Comparison of ENCODE assay signal across 9 mouse cellular contexts in the genomic region with DNA sequence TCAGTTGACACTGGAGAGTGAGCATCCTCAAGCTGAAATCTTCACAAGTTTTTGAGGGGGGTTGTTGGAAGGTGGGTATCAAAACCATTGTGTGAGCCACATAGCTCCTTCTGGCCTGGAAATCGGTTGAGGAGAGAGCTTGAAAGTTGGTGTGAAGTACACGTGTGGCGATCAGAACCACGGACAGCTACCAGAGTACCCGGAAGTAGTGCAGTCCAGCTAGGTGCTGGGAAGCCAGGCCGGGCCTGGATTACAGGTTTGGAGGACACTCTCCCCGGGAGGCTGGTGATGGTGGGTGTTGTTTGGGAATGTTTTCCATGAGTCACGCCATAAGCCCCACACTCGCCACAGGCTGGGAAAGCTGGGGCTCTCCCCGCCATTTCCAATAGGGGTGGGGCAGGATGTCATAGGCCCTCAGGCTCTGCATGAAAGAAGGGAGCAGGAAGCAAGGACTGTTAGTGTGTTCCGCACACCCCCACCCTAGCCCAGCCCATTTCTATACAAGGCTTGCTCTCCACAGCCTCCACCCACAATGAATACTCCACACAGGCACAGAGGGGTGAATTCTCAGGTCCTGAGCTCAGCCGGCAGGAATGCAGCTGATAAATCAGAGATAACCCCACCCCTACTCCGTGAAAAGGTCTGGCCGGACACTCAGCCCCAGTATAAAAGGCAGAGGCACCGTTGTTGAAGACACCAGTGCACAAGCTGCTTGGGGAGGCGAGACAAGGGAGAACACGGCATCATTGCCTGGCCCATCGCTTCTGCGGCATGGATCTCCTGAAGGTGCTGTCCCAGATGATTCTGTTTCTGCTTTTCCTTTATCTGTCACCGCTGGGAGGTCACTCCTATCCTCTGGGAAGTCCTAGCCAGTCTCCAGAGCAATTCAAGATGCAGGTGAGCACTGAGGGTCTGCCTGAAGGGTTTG. TPM values are rescaled to one million over a fixed set of nuclear protein-coding genes. Genes with fewer than 3 reads are reported as not detected.
A peak's percentile ranks its signal among the peaks of the same experiment; 100 is the strongest.
DNase-seq lines count a peak whose midpoint lies in the region; ATAC-seq and TF ChIP-seq lines count a peak whose summit lies in the region.
"Had no signal": no experiment of that assay in that cellular context is flagged by ENCODE, and none has a peak within 500 bp of the region (broad histone marks: within the 10 kb centered on the region; RNA-seq: fewer than 3 reads in every experiment).

Gene Nppb (plus strand): TSS at position 584 of the 928 bp plus-strand sequence.

- TF ChIP-seq POLR2A in CH12.LX (IDR thresholded peaks at IDR 0.05; ENCODE audit: low read depth, low read length), result no peak

- ATAC-seq in heart, embryonic 11.5 days (replicated peaks; ENCODE audit: insufficient number of reproducible peaks, low FRiP score, low TSS enrichment), result peak; percentile 73

- peaks cover 67% of the 10 kb centered on the region for H3K27me3 ChIP-seq in CH12.LX (replicated peaks)
- H3K27me3 ChIP-seq in heart, embryonic 11.5 days (ENCODE audit: control insufficient read depth, insufficient read depth, low read length), result peaks cover 10% of the 10 kb centered on the region
- H3K27me3 ChIP-seq in splenic B cell, adult 2 months (ENCODE audit: control insufficient read depth, insufficient read depth, low read length, poor library complexity, severe bottlenecking), result no peaks in the 10 kb centered on the region

- H3K4me2 ChIP-seq in CH12.LX (ENCODE audit: insufficient read depth, low read depth, poor library complexity, severe bottlenecking), result no peak within 1 kb of the TSS; the same call in 1 of the 2 replicates
- H3K4me2 ChIP-seq in heart, embryonic 11.5 days, result peak within 1 kb of the TSS; percentile 58

- H3K36me3 ChIP-seq in CH12.LX (replicated peaks in 1 of 2; ENCODE audit: control insufficient read depth in 1 of 2, insufficient read depth in 1 of 2, low read length in 1 of 2), result no peaks in the 10 kb centered on the region
- no peaks in the 10 kb centered on the region for H3K36me3 ChIP-seq in heart, embryonic 11.5 days (ENCODE audit: control insufficient read depth, insufficient read depth, low read length)
- H3K36me3 ChIP-seq in splenic B cell, adult 2 months (ENCODE audit: control insufficient read depth, insufficient read depth, low read length, poor library complexity, severe bottlenecking), result no peaks in the 10 kb centered on the region

- no peaks in the 10 kb centered on the region for H3K9me3 ChIP-seq in CH12.LX (replicated peaks; ENCODE audit: low read length)
- no peaks in the 10 kb centered on the region for H3K9me3 ChIP-seq in heart, embryonic 11.5 days (replicated peaks; ENCODE audit: control insufficient read depth, low read length)

- TF ChIP-seq EP300 in CH12.LX (IDR thresholded peaks at IDR 0.05; ENCODE audit: low read length), result no peak

- no peak for TF ChIP-seq RAD21 in CH12.LX (IDR thresholded peaks at IDR 0.05; ENCODE audit: low read depth, low read length)

- DNase-seq in CH12.LX (ENCODE audit: extremely low read depth) (peak; percentile 39), R1 (ENCODE audit: low read depth, low spot score) (peak; percentile 96)
- peak; percentile 83 to 86 for DNase-seq in kidney, postnatal 4 days
- DNase-seq in splenic B cell, adult 2 months (ENCODE audit: low read depth, low spot score), result peak; percentile 9
- DNase-seq in layer of hippocampus, adult 9-10 months (ENCODE audit: low spot score), result no peak
- no peak for DNase-seq in cerebellum, adult 11-12 months

- H3K4me3 ChIP-seq in CH12.LX (replicated peaks in 1 of 3; ENCODE audit: low read depth in 2 of 3, low read length in 2 of 3, poor library complexity in 1 of 3), result no peak within 1 kb of the TSS
- H3K4me3 ChIP-seq in heart, embryonic 11.5 days (ENCODE audit: low read depth, low read length), result peak within 1 kb of the TSS; percentile 44

- TF ChIP-seq CTCF in CH12.LX (conservative IDR thresholded peaks at IDR 0.05 in 1 of 2, IDR thresholded peaks at IDR 0.05 in 1 of 2; ENCODE audit: low read depth in 2 of 2, low read length in 2 of 2), result no peak

- peaks cover 6 to 16% of the 10 kb centered on the region in 2 experiments; a peak in 3 of 4 replicates for H3K4me1 ChIP-seq in CH12.LX (ENCODE audit: control insufficient read depth in 1 of 2, insufficient read depth in 2 of 2)
- peaks cover 6% of the 10 kb centered on the region for H3K4me1 ChIP-seq in heart, embryonic 11.5 days (ENCODE audit: control insufficient read depth, insufficient read depth, low read length)

- dilution Hi-C loops in CH12.LX (cut with MboI; ENCODE audit: extremely low pct_ligation_motif_present, extremely low pct_unique_long_range_greater_than_20kb, low sequenced_read_pairs), result no loop called here

- WGBS in heart, embryonic 11.5 days (ENCODE audit: insufficient replicate concordance), result 17% methylated on average over 20 of the region's 20 CpGs

- in situ Hi-C loops in CH12.LX (cut with MboI; ENCODE audit: low pct_ligation_motif_present, low pct_unique_long_range_greater_than_20kb, low sequenced_read_pairs), result no loop called here

- no peak within 1 kb of the TSS for H3K27ac ChIP-seq in CH12.LX (ENCODE audit: insufficient read depth, low read depth)
- peak within 1 kb of the TSS; percentile 89 for H3K27ac ChIP-seq in heart, embryonic 11.5 days (ENCODE audit: low read depth, low read length)

- H3K79me2 ChIP-seq in CH12.LX (replicated peaks; ENCODE audit: control insufficient read depth, extremely low read depth, insufficient read depth, poor library complexity, severe bottlenecking), result no peaks in the 10 kb centered on the region

- no peak within 1 kb of the TSS for H3K9ac ChIP-seq in CH12.LX (ENCODE audit: insufficient read depth, low read depth)
- peak within 1 kb of the TSS; percentile 74 for H3K9ac ChIP-seq in heart, embryonic 11.5 days (ENCODE audit: low read depth, low read length)

TF ChIP-seq in CH12.LX, 34 proteins besides CTCF, POLR2A, EP300 and RAD21:
- TF ChIP-seq KAT2A (IDR thresholded peaks at IDR 0.05; ENCODE audit: insufficient replicate concordance, low read length) (no peak), JUND (conservative IDR thresholded peaks at IDR 0.05; ENCODE audit: low read depth, low read length) (no peak), ELF1 (IDR thresholded peaks at IDR 0.05; ENCODE audit: low read depth, low read length) (peak; percentile 91), TCF12 (IDR thresholded peaks at IDR 0.05; ENCODE audit: low read depth, low read length) (no peak), ZMIZ1 (IDR thresholded peaks at IDR 0.05; ENCODE audit: low read depth, low read length) (no peak), MEF2A (IDR thresholded peaks at IDR 0.05; ENCODE audit: borderline replicate concordance, low read depth, low read length) (no peak), MAX (IDR thresholded peaks at IDR 0.05; ENCODE audit: low read length) (peak; percentile 70), MXI1 (IDR thresholded peaks at IDR 0.05; ENCODE audit: low read depth, low read length) (peak; percentile 98), PAX5 (IDR thresholded peaks at IDR 0.05; ENCODE audit: low read length) (no peak), SIN3A (IDR thresholded peaks at IDR 0.05; ENCODE audit: low read length) (peak; percentile 86)

RNA-seq across cellular contexts. Expression of gene Nppb, which starts in this region (rescaled TPM):
- total RNA-seq in CH12.LX (2012; rRNA removed), result not detected in 2 replicates
- total RNA-seq in CH12.LX (2014; rRNA removed), result not detected in 2 replicates
- not detected in 2 replicates for polyA plus RNA-seq in CH12.LX (2012; ENCODE audit: insufficient read length, low read depth)
- 305 and 336 TPM in 2 replicates for polyA plus RNA-seq in heart, embryonic 11.5 days (2014; fragmentation: Nextera tagmentation; extraction: Ambion mirVana)
- polyA plus RNA-seq: gonadal fat pad, adult 2 months; small intestine, adult 2 months had no signal

Comparison
In these comparisons a context has a peak if more than half of its experiments do, and no peak if none do; other contexts are left out.
1. RNA of gene Nppb (polyA plus RNA-seq): 305 to 336 TPM in heart, embryonic 11.5 days; not detected in CH12.LX; every median in the first group is over 100 times any median in the second.
2. Peak in DNase-seq in CH12.LX; RNA of the gene not detected or under 1 TPM.
3. DNase-seq: peak in R1 (single experiment), kidney, postnatal 4 days (2 of 2) and splenic B cell, adult 2 months (single experiment); none in layer of hippocampus, adult 9-10 months (single experiment) and cerebellum, adult 11-12 months (single experiment).